Mouse (Mus musculus) large intestine, adult 2 months (tissue): ENCODE data around the gene Nnmt. TPM values are rescaled to one million over a fixed set of nuclear protein-coding genes. Genes with fewer than 3 reads are reported as not detected.

Experiments used
- DNase-seq: peaks from one replicate; pipeline ENCODE4 v3.0.0-alpha.2; 2012; ENCODE audit warnings: low read depth, low spot score
- WGBS: fragments of 180-500 bp; shearing (Covaris S2); methylation state at CpG from one replicate; pipeline ENCODE4 v1.1.7; 2018; 5-methylcytosine and 5-hydroxymethylcytosine counted together
- polyA plus RNA-seq: library from polyadenylated mRNA; depleted of rRNA; stranded (reverse); fragments of >200 nt; gene quantifications from 2 replicates; pipeline ENCODE4 v1.2.3, GENCODE M21; 2012; rRNA removed

Nnmt gene
- polyA plus RNA-seq = 1.9 and 2.5 TPM in 2 replicates

- WGBS = 16% methylated on average over 8 of the region's 8 CpGs
- no peak for DNase-seq
Observed at GRCm38 (mm10) chr9:48604939-48605598, at the start of gene Nnmt. Gene Nnmt (minus strand): TSS chr9:48605153.

GRCm38 (mm10) chr9:48654730-48655129, 49.8 kb upstream of the Nnmt start:
- WGBS = 24% methylated on average over 8 of the region's 8 CpGs
- DNase-seq = no peak

- WGBS = 38% methylated on average over 7 of the region's 7 CpGs
- no peak for DNase-seq
Observed at GRCm38 (mm10) chr9:48653399-48654070, 48.6 kb upstream of the Nnmt start.

- DNase-seq = no peak
- 64% methylated on average over 4 of the region's 4 CpGs for WGBS
Observed at GRCm38 (mm10) chr9:48652026-48652425, 47.1 kb upstream of the Nnmt start.

GRCm38 (mm10) chr9:48650846-48651245, 45.9 kb upstream of the Nnmt start:
- WGBS = 77% methylated on average over 2 of the region's 2 CpGs

GRCm38 (mm10) chr9:48649851-48650685, 45.1 kb upstream of the Nnmt start:
- DNase-seq = no peak
- 68% methylated on average over 17 of the region's 17 CpGs for WGBS

More at GRCm38 (mm10) chr9:48650846-48651245, 45.9 kb upstream of the Nnmt start:
- DNase-seq = no peak

- no peak for DNase-seq
- 11% methylated on average over 22 of the region's 22 CpGs for WGBS
Observed at GRCm38 (mm10) chr9:48649098-48649766, 44.3 kb upstream of the Nnmt start.

- no peak for DNase-seq
- WGBS = 71% methylated on average over 12 of the region's 12 CpGs
Observed at GRCm38 (mm10) chr9:48648285-48649097, 43.5 kb upstream of the Nnmt start.

- WGBS = 50% methylated on average over 10 of the region's 10 CpGs
Observed at GRCm38 (mm10) chr9:48647648-48648284, 42.8 kb upstream of the Nnmt start.

GRCm38 (mm10) chr9:48646781-48647647, 42.1 kb upstream of the Nnmt start:
- WGBS = 64% methylated on average over 16 of the region's 16 CpGs
- no peak for DNase-seq

More at GRCm38 (mm10) chr9:48647648-48648284, 42.8 kb upstream of the Nnmt start:
- no peak for DNase-seq

GRCm38 (mm10) chr9:48646251-48646650, 41.3 kb upstream of the Nnmt start:
- DNase-seq = no peak
- WGBS = 20% methylated on average over 4 of the region's 4 CpGs

- no peak for DNase-seq
- WGBS = 57% methylated on average over 4 of the region's 4 CpGs
Observed at GRCm38 (mm10) chr9:48645648-48646126, 40.7 kb upstream of the Nnmt start.

- no peak for DNase-seq
- WGBS = 46% methylated on average over 13 of the region's 13 CpGs
Observed at GRCm38 (mm10) chr9:48644926-48645647, 40.1 kb upstream of the Nnmt start.

GRCm38 (mm10) chr9:48644376-48644775, 39.4 kb upstream of the Nnmt start:
- 75% methylated on average over 3 of the region's 3 CpGs for WGBS
- DNase-seq = no peak

GRCm38 (mm10) chr9:48641636-48642035, 36.7 kb upstream of the Nnmt start:
- no peak for DNase-seq
- 89% methylated on average over 8 of the region's 8 CpGs for WGBS

GRCm38 (mm10) chr9:48640881-48641280, 35.9 kb upstream of the Nnmt start:
- DNase-seq = no peak
- WGBS = 54% methylated on average over 8 of the region's 8 CpGs
